Mouse (Mus musculus): ENCODE data around the gene Ppa1.

Gene Ppa1

DNA sequence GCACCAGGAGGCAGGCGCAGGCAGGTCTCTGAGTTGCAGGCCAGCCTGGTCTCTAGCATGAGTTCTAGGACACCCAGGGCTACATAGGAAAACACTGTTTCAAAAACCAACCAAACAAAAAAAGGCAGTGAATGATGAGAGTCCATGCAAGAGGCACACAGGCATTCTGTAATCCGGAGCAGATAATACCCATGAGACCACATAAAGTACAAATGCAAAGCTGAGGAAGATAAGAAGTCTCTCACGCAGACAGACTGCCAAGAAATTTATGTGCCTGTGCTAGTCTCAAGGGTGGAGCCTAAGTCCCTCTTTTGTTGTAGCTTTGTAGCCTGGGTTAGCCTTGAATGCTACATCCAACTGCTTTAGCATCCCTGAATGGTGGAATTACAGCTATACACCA, 17.3 kb downstream of the Ppa1 start:
- no peak for TF ChIP-seq GATA4 (IDR thresholded peaks at IDR 0.05; ENCODE audit: insufficient replicate concordance, low read length)

DNA sequence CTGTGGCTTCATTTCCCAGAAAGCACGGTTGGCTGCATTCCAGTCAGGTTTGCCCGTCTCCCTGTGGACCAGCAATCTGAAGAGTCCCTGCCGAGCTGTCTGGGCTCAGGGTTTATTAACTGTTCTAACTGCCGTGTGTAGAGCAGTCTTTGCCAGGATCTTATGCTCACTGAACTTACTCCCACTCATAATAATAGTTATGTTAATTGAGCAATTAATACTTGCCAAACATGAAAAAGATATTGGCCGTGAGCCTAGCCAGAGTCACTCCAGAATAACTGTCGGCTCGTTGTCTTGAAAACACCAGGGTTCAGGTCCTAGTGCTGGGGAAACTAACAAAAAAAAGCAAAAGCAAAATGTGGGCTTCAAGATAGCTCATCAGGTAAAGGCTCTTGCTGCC, 20.9 kb downstream of the Ppa1 start:
- no peak for TF ChIP-seq GATA4 (IDR thresholded peaks at IDR 0.05; ENCODE audit: insufficient replicate concordance, low read length)

DNA sequence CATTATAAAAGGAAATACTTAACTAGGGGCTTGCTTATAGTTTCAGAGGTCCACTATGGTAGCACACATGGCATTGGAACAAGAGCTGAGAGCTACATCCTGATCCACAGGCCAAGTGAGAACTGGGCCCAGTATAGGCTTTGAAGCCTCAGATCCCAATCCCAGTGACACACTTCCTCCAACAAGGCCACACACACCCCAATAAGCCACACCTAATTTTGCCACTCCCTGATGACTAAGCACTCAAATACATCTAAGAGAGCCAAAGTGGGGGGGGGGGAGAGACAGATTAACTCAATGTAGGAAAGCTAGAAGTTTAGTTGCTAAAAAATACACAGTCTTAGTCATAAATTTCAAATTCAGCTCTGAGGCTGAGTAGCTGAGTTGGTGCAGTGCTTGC, 21.5 kb downstream of the Ppa1 start:
- TF ChIP-seq GATA4 (IDR thresholded peaks at IDR 0.05; ENCODE audit: insufficient replicate concordance, low read length), result no peak

DNA sequence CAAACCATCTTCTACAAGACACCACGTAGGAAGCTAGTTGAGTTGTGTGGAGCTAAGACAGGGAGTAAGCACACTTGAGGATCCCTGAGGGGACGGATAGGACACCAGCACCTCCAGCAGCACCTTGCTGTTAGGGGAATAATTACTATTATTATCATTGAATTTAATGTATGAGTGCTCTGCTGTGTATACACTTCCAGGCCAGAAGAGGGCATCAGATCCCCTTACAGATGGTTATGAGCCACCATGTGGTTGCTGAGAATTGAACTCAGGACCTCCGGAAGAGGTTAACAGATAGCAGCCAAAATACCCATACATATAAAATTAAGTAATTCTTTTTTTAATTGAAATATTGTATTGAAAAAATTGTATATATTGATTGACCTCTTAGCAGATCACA, 22.4 kb downstream of the Ppa1 start:
- no peak for TF ChIP-seq GATA4 (IDR thresholded peaks at IDR 0.05; ENCODE audit: insufficient replicate concordance, low read length)

DNA sequence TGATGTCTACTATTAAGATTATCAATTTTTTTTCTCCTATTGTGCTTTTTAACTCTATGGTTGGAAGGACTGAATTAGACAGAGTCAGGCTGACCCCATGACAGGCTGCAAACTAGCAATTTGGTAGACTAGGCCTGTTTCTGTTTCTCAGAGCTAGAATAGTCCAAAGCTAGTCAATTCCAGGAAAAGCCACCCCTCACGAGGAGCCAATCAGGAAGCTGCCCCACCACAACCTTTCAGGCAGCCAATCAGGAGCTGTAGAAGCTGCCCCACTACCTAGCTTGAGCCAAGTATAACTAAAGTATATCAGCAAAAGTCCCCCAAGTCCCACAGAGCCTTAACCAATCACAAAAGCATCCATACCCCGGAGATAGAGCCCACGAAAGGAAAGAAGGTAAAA, 27.6 kb downstream of the Ppa1 start:
- no peak for TF ChIP-seq GATA4 (IDR thresholded peaks at IDR 0.05; ENCODE audit: insufficient replicate concordance, low read length)

DNA sequence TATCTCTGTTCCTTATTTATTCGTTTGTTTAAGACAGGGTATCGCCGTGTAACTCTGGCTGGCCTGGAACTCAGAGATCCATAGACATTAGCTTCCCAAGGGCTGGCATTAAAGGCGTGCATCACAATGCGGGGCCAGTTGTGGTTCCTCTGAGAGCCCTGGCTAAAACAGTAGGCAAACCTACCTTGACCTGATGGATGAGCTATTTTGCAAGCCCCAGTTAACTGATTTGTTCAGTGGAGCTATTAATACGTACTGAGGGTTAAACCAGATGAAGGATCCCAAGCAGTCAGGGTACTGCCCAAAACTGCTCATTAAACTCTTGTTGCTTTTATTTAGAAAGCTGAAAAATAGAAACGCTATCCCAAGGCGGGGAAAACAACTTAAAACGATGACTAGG, 31.2 kb downstream of the Ppa1 start:
- TF ChIP-seq GATA4 (IDR thresholded peaks at IDR 0.05; ENCODE audit: insufficient replicate concordance, low read length), result no peak

DNA sequence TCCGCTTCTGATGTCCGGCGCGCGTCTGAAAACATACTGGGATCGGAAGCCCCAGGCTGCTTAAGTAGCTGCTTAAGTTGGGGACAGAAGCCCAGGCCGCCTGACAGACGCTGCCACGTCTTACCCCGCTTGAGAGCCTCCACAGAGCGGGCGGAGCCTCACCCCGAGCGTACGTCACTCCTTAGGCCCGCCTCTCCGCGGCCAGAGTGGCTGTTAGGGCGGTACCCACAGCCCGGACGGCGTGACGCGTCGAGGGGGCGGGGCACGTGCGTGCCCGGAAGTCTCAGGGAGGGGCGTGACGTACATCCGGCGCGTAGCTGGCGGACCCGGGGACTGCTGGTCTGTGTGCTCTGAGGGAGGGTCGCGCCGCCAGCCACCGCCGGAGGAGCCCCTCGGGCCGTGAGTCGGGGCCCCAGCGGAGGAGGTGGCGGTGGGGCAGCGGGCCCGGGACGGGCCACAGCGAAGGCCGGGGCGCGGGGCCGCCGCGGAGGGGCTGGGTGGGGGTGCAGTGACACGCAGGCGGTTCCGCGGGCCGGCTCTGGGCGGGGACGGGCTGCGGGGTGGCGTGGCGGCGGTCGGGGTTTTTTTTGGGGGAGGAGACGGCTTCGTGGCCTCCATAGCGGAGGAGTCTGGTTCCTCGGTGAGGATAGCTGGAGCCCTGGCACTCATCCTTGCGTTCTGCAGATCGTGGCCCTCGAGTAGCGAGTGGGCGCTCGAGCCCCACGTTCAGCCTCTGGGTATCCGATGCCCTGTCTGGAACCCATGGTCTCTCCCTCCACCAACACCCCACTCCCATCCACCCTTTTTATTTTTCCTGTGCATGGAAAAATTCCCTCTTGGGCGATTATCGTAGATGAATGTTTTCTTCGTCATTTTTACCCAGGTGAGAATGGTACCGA, 31.9 kb downstream of the Ppa1 start, which contains the start of gene Sar1a:
Gene Sar1a, plus strand, starts transcription at position 285 of the 899 bp plus-strand sequence.
- no peak for TF ChIP-seq GATA4 (IDR thresholded peaks at IDR 0.05; ENCODE audit: insufficient replicate concordance, low read length)

DNA sequence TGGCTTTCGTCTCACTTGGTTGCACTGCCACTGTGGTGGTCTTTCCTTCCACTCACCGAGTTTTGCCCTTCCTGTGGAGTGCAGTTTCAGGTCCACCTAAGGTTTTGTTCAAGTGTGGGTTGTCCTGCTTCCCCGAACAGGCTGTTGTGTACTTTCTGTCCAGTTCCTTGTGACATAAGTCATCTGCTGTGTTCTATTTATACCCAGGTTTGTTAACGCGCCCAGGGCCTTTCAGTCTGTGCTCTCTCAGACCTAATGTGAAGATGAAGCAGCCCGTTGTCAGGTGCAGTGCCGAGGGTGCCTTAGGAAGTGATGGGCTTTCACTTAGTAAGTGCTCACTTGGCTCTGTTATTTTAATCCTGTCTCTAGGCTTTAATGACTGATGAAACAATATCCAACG, 41.1 kb downstream of the Ppa1 start:
- no peak for TF ChIP-seq GATA4 (IDR thresholded peaks at IDR 0.05; ENCODE audit: insufficient replicate concordance, low read length)

DNA sequence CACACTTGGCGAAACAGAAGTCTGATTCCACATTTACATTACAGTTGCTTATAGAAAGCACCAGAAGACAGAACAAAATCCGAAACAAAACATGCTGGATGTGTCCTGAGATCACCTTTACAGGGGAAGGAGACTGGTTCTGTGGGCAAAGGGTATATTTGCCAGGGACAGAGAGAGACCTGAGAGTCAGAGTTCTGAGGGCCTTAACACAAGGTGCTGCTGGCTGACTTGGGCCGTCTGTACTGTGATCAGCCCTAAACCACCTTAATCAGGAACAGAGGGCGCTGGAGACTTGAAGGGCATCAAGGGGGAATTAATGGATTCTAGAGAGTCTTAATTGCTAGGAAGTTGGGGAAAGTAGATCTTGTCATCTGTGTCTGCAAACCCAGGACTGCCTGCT, 45.2 kb downstream of the Ppa1 start:
- no peak for TF ChIP-seq GATA4 (IDR thresholded peaks at IDR 0.05; ENCODE audit: insufficient replicate concordance, low read length)

DNA sequence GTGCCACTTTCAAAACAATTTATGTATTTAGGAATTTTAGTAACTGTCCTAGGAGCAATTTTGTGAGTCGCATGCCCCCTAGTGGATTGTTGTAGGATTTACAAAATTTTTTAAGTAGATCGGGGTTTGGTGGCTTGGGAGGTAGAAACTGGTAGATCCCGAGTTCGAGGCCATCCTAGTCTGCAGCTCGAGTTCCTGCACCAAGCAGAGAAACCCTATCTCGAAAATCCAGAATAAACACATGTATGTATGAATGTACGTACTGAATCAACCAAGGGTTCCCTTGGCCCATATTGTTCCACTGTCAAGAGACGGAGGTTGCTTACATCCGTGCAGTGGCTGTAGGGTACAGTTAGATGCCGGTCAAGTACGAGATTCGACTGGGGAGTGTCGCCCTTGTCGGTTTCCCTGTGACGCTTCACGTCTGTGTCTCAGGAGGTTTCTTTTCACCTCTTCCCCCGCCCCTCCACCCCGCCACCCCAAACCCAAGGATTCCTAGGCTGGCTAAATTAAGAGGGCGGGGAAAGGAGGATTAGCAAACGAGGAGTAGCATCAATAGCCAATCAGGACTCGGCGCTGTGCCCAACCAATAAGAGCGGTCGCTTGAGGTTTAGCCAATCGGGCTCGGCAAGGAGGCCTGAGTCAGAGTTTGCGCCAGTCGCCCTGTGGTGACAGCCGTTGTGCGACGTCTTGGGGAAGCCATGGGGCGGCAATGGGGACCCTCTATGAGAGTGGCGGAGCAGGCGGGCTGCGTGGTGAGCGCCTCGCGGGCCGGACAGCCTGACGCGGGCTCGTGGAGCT, 46.7 kb downstream of the Ppa1 start, which contains the start of gene Tysnd1:
Gene Tysnd1, plus strand, starts transcription at position 645 of the 801 bp plus-strand sequence.
- TF ChIP-seq GATA4 (IDR thresholded peaks at IDR 0.05; ENCODE audit: insufficient replicate concordance, low read length), result no peak

DNA sequence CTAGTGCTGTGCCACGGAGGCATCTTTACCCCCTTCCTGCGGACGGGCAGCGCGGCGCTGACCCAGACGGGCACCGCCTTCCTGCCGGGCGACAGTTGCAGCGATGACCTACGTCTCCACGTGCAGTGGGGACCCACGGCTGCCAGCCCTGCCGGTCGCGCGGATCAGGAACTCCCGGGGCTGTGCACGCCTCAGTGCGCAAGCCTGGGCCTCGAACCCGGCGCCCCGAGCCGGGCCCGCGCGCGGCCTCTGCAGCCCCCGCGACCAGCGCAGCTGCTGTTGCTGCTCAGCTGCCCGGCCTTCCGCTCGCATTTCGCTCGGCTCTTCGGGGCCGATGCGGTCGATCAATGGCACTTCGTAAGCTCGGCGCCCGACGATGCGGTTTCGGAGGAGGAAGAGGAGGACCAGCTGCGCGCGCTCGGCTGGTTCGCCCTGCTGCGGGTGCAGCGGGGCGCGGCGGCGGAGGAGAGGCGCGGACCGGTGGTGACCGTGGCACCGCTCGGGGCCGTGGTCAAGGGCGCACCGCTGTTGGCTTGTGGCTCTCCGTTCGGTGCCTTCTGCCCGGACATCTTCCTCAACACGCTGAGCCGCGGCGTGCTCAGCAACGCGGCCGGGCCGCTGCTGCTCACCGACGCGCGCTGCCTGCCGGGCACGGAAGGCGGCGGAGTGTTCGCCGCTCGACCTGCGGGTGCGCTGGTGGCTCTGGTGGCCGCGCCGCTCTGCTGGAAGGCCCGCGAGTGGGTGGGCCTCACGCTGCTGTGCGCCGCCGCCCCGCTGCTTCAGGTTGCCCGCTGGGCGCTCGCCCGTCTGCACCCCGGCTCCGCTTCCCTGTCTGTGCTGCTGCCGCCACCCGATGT, 47.6 kb downstream of the Ppa1 start:
- no peak for TF ChIP-seq GATA4 (IDR thresholded peaks at IDR 0.05; ENCODE audit: insufficient replicate concordance, low read length)

DNA sequence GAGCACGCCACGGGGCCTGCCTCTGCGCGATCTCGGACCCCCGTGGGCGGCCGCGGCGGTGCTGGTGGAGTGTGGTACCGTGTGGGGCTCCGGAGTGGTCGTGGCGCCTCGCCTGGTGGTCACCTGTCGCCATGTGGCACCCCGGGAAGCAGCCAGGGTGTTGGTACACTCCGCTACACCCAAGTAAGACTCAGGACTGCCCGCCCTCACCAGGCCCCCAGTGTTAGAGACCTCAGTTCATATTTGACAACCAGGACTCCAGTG, 48.1 kb downstream of the Ppa1 start:
- TF ChIP-seq GATA4 (IDR thresholded peaks at IDR 0.05; ENCODE audit: insufficient replicate concordance, low read length), result no peak

DNA sequence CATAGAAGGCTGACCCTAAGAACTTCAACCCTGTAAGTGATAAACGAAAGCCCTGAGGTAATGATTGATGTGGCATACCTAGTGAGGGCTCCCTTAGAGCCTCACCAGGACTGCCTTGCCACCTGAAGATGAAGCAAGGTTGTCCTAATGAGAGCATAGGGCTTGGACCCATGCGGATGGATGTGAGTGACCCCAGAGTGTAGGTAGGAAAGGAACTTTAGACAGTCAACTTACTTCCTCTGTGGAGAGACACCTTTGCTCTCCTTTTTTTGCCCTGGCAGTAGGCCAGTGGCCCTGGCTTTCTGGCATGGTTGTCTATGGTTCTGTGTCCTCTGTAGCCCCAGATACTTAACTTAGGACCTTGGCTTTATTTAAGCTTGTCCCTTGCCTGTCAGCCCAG, 48.7 kb downstream of the Ppa1 start:
- TF ChIP-seq GATA4 (IDR thresholded peaks at IDR 0.05; ENCODE audit: insufficient replicate concordance, low read length), result no peak

DNA sequence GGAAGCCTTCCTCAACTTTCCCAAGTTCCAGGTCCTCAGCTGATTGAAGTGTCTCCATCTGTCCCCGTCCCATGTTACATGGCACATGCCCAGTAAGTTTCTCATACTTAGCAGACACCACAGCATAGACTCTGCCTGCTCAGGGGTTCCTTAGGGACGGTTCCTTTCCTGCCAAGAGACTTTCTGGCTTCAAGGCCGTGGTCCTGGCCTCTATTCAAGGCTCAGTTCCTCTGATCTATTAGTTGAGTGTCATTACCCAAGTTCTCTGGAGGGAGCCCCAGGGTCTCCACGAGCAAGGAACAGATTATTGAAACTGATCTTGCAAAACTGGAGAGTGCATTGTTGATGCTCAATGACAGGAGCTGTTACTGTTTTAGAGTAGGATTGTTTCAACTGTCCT, 56.3 kb downstream of the Ppa1 start:
- TF ChIP-seq GATA4 (IDR thresholded peaks at IDR 0.05; ENCODE audit: insufficient replicate concordance, low read length), result no peak
